Mouse (Mus musculus) c-Kit-negative CD71-positive TER-119-positive erythroid progenitor cells, embryonic 14.5 days (primary cell): ENCODE results near the gene Tmpo.

Experiments
- DNase-seq: peaks from one replicate; pipeline ENCODE4 v3.0.0-alpha.2; 2013; ENCODE audit warnings: low read depth, low spot score

The Tmpo gene

DNA sequence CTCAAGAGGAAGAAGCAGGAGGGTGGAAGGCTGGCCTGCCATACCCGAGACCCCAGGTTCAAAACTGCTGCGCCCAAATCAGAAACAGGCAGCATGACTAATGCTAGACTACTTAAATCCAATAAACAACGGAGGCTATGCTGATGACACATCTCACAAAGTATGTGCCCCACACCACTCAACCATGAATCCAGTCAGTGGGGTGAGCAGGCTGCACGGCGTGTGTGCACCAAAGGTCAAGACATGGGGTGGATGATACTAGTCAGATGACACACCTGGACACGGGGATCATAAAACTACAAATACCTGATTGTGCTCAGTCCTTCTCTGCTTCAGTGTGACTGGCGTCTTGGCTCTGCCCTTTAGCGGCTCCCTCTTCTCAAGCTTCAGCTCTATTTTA lies 22.7 kb downstream of the Tmpo start:
- no peak for DNase-seq

DNA sequence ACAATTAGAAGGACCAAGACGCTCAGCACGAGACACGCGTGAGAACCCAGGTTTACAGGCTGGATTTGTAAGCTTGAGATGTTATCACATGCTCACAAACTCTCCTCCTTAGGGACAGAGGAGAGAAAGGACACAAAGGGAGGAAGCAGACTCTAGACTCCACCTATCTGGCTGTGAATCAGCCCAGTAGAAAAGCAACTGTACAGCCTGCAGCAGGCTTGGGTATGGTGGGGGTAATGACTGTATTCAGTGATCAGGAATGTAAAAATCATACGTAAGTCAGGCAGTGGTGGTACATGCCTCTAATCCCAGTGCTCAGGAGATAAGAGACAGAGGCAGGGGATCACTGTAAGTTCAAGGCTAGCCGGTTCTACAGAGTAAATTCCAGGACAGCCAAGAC lies 24.8 kb downstream of the Tmpo start:
- DNase-seq = no peak

DNA sequence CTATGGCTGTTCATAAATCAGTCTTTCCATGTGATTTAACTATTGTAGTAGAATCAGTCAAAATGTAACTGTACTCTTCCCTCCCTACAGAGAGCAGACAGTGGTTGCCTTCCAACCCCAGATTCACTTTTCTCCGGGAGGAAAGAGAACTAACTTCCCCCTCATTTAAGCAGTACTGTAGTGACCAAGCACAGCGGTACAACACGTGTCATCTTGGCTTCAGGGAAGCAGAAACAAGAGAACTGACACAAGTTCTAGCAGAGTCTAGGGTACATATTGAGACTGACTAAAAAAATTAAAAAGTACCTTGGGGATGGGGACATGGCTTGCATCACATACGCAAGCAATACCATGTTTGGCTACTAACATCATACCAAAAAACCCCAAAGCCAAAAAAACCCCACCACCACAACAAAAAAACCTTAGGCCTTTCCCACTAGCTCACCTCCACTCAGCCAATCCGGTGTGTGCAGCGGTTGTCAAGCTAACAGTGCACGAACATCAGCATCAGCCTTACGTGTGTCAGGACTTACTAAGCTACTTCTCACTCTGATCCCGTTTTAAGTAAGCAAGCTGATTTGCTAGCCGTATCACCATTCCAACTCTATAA lies 27.1 kb downstream of the Tmpo start:
- no peak for DNase-seq

DNA sequence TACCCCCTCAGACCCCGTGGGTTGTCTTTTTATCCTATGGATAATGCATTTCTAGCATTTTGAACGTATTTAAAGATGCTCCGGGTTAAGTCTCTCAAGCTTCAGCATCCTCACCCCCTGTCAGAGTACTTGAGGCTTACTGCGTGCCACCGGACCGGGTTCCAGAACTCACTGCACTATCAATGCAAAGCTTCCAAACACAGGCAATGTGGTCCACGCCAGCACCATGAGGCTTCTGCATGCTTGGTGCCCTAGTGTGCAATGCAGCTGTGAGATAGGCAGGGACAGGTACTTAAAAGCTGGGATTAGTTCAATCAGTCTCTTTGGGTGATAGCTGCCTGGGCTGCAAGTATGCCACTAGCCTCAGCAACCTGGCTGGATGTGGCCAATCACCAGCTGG lies 35.7 kb downstream of the Tmpo start:
- DNase-seq = no peak

DNA sequence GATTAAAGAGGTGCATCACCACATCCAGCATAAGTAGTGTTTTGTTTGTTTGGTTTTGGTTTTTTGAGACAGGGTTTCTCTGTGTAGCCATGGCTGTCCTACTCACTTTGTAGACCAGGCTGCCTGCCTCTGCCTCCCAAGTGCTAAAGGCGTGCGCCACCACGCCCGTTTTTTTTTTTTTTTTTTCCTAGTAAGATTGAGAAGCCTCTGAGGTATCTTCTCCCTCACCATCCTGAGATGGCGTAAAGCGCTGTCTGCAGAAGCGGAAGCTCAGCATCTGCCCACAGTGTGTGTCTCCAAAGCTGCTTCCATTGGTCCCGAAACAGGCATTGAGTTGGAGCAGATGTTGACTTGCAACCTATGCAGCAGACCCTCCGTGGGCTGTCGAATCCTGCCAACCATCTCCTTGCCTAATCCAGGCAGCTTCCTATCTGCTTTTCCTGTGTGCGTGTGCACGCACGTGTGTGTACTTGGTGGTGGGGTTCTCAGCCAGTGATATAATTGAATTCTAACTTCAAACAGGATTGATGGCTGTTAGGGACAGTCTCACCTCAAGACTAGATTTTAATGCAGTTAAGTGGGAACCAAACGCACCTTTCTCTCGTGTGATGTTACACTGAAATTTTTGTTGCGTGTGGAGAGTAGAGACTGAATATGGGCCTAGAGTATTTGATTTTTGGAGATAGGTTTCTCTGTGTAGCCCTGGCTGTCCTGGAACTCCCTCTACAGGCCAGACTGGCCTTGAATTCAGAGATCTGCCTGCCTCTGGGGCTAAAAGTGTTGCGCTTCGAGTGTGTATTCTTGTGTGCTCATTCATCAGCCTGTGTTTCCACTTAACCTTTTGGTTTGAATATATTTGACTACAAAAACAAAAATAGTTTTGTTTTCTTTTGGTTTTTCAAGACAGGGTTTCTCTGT lies 37.5 kb downstream of the Tmpo start:
- DNase-seq = no peak

DNA sequence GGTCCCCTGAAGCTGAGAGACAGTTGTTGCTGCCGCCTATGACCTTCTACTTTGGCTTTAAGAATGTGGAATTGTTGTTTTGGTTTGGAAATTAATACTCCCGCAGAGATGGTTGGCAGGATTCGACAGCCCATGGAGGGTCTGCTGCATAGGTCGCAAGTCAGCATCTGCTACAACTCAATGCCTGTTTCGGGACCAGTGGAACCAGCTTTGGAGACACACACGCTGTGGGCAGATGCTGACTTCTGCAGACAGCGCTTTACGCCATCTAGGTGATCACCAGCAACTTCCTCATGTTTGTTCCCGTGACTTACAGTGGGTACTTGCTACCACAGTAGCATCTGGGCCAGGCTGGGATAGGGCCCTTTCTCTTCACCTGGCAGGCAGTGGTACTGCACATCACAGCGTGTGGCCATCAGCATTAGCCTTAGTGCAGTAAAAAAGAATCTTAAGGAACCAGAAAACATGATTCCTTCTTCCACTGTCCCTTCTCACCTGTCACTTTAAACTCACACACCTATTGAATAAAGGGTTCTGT lies 38.4 kb downstream of the Tmpo start:
- no peak for DNase-seq

DNA sequence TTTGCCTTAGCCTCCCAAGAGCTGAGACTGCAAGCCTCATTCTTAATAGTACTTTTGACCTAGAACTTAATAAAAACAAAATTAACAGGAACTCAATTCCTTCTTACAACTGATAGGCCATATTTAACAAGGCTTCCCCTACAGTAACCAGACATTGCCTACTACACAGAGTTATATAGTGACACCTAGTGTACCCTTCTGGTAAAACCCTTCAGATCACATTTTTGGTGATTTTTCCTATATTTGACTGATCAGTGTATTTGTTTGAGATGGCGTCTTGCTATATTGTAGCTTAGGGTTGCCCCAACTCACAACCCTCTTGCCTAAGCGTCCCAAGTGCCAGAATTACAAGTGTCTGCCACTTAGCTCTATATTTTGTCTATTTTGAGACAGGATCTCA lies 39.6 kb downstream of the Tmpo start:
- no peak for DNase-seq

DNA sequence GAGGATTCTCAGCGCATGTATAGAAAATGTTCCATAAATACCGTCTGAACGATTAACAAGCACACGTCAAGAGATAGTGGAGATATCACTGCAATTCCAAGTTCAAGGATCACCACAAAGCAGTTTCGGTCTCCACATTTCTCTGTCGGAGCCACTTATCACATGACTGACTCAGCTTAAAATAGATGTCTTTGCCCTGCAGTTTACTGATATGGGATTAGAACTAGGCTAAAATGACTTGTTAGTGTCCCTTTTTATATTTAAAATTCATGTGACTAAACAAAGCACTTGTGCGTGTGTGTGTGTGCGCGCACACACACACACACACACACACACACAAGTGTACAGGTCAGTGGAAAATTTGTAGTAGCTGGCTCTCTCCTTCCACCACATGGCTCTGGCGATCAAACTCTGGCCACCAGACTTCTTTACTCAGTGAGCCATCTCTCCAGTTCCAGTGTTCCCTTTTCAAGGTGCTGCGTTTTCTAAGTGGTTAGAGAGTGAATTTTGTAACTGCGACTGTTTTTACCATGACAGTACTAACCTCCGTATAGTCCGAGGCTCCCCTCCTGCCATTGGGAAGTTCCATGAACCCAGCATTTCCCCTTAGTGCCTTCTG lies 41.9 kb downstream of the Tmpo start:
- no peak for DNase-seq

DNA sequence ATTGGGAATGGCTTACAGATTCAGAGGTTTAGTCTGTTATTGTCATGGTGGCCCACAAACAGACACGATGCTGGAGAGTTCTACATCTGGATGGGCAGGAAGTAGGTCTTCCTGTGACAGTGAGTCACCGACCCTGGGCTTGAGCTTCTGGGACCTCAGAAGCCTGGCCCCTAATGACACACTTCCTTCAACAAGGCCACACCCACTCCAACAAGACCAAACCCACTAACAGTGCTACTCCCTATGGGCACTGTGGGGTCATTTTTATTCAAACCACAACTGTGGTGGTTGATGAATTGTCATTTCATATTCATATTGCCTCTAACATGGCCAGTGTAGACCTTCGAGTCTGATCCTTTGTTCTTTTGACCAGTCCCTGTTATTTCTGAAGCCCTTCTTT lies 42.8 kb downstream of the Tmpo start:
- DNase-seq = no peak

DNA sequence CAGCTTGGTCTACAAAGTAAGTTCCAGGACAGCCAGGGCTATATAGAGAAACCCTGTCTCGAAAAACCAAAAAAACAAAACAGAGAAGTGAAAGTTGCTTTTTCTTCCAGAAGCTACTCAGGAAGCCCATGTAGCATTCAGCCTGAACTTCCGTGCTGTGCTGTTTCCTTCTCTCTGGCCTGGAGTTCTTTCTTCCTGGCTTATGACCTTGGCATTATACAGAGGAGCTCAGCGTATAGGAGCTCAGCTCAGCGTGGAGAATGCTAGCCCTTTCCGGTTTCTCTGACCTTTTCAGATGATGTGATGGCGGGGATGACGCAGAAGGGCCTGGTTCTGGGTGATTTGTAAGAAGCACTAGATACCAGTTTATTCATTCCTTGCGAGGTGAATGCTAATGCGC lies 43.7 kb downstream of the Tmpo start:
- no peak for DNase-seq

DNA sequence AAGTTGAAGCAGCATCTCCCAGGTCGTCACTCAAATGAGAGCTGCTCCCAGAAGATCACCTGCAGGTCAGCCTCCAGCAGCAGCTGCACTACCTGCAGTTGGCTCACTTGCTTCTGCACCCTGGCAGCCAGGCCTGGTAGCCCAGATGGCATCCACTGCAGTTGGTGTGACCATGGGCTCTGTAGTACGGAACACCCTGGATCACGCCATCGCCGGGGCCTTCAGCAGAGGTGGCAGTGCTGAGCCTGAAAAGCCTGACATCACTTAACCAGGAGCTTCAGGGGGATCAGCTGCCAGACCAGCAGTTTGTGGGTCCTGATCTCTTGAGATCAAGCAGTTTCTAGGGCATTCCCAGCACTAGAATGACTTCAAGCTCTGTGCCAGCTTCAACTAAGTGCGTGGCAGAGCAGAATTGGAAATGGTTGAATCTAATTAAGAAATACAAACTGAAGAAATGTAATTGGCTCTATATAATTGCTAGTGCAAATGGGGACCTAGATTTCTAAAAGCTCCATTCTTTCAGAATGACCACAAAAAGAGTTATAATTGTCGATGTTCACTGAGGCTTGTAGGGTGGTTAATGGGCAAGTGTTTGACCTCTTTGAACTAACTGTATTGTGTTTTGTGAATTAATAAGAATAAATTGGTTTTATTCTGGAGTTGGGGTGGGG lies 45.7 kb downstream of the Tmpo start:
- DNase-seq = no peak

DNA sequence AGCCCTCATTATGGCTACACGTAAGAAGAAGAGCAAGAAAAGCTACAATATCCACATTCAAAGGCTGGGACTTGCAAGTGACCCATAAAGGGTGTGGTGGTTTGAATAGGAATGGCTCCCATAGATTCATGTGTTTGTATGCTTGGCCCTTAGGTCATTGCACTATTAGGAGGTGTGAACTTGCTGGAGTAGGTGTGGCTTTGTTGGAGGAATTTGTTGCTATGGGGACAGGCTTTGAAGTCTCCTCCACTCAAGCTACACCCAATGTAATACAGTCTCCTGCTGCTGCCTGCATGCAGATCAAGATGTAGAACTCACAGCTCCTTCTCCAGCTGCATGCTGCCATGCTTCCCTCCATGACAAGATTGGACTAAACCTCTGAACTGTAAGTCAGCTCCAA lies 49.5 kb downstream of the Tmpo start:
- DNase-seq = no peak

DNA sequence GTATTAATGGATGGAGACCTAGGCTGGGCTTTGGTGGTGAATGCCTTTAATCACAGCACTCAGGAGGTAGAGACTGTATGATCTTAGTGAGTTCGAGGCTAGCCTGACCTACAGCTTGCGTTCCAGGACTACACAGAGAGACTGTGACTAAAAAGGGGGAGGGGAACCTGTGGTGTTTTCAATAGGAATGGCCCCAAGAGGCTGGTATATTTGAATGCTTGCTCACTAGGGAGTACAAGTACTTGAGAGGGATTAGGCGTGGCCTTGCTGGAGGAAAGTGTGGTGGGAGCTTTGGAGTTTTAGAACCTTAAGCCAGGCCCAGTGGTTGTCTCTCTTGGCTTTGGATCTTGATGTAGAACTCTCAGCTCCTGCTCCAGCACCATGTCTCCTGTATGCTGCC lies 50.3 kb downstream of the Tmpo start:
- DNase-seq = no peak

DNA sequence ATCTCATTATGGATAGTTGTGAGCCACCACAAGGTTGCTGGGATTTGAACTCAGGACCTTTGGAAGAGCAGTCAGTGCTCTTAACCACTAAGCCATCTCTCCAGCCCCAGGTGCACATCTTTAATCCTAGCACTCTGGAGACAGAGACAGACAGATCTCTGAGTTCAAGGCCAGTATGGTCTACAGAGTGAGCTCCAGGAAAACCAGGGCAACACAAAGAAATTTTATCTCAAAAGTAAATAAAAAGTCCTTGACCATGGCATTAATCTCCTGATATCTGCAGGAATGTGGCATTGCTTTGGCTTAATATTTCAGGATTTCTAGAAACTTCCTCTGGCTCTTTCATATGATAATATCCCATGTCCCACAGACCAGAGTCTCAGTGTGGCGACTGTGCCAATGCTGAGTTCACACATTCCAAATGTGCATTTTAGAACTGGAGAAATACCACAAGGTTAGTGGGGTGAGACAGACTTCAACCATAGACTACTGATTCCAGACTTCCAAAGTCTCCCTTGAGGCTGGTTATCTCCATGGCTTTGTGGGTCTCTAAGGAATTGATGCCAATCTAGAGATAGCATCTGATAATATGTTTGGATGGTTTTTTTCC lies 52.5 kb downstream of the Tmpo start:
- no peak for DNase-seq

DNA sequence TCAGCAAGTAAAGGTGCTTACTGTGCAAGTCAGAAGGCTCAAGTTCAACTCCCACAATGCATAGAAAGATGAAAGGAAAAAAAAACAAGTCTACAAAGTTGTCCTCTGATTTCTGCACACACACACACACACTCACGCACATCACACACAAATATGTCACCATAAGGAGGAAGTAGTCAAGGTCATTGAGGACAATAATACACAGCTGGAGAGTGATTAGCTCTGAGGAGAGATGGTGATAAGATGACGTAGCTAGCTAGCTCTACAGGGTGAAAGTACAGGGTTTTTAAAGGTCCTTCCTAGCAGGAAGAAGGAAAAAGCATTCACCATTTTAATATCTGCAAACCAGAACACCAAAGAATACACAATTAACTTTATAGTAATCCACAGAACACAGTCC lies 53.7 kb downstream of the Tmpo start:
- no peak for DNase-seq

DNA sequence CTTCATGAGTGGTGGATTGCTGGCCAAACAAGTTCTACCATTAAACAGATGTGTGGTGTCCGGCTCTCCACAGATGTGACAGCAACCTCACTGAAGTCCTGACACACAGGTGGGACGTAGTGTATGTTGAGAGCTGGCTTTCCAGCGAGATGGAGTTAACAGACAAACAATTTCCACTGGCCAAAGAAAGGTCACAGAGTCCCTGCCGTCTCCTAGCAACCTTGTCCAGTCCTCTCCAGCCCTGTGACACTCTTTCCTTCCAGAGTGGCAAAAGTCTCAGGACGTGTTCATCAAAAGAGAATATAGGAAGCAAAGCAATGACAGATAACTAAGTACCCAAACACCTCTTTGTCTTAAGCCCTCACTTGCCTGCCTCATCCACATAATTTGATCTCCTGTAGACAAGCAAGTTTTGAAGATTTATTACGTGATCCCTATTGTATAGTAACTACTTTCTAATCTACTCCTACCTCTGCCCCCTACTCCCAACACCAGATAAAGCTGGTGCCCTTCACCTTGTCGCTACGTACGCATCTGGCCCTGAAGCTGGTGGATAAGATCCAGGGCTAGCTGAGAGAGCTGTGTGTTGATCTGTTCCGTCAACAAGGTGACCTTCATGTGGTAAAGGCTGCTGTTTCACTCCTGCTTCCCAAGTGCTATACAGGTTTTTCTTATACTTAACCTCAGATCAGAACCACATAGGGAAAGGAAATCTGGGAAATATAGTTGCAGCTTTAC lies 54.3 kb downstream of the Tmpo start:
- DNase-seq = no peak

DNA sequence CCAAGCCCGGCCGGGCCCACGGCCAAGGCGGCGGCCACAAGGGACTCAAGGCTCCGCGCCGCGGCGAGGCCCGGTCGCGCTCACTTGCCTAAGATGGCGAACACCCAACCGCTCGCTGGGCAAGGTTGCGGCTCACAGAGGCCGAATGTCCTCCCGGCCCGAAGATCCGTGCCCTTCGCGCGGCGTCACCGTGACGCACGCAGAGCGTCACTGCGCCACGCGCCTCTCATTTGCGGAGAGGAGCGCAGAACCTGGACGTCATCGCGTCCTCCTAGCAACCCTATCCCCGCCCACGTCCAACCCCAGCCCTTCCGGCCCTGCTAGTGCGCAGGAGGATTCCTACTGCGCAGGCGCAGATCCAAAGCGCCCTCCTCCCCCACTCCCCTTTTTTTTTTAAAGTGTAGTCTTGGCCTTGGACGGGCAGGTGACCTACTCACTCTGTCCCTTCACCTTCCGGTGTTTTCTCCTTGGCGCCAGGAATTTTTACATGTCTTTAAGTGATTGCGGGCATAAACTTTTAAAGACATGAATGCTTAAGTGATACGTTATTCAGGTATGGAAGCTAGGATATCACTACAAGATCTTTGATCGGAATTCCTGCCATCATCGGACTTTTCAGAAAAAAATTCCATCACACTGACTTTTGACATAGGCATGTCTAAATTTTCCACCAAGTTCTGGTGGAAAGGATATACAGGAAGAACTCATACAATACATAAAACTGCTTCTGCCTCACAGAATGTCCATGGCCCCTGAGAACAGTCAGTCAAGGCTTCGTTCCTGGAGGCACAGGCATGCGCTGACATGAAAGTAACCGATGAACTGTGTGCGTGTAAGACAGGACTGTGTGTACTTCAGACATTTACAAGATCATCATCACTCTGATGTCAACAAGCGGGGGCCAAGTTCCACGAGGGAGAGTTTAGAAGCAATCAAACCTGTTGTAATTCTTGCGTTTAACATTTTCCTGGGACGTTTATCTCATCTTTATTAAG lies 57.0 kb downstream of the Tmpo start, which contains the start of gene Slc25a3:
TSS of gene Slc25a3 (minus strand) at position 232 of the 995 bp plus-strand sequence.
- peak; percentile 97 for DNase-seq

DNA sequence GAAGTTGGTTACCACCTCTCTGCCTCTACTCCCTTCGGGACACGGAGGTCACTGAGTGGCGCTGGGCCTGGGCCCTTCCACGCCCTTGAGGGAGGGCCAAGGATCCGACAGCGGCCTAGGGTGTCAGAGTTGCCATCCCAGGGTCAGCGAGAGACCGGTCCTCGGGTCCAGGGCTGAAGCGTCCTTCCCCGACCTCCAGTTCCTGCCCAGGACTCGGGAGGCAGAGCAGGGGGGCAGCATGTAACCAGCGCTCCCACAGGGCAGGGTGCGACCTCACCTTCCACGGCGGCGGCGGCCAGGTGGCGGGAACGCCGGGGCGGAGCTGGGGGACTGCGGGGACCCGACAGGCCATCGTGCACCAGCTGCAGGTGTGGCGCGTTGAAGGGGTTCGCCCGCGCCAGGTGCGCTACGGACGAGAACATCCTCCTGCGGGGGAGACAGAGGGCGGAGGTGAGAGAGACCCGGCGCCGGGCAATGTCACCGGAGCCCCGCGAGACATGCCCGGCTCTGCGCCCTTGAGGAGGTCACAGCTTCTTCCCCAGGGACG lies 57.8 kb downstream of the Tmpo start:
- DNase-seq = peak; percentile 50

DNA sequence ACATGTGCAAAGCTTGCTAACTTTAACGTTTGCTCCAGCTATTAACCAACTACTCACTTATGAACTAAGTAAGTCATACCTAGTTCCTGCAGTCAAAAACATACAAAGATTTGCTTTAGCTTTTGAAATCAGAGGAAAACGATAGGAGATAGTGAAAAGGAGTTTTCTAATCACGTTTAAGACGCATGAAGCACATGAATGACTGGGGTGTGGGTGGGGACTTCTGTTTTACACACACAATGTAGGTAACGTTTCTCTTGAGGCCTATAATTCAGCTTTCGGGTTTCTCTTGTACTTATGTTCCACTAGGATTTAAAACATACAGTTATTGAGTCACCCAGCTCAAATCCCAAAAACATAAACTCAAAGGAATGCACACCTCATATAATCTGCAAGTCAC lies 58.5 kb downstream of the Tmpo start:
- no peak for DNase-seq
